Mouse (Mus musculus): Measurements from ENCODE around the gene Slc10a7. TPM values are rescaled to one million over a fixed set of nuclear protein-coding genes. Genes with fewer than 3 reads are reported as not detected.

The Slc10a7 gene
- polyA plus RNA-seq, 1 experiment: 3.5 TPM

DNA sequence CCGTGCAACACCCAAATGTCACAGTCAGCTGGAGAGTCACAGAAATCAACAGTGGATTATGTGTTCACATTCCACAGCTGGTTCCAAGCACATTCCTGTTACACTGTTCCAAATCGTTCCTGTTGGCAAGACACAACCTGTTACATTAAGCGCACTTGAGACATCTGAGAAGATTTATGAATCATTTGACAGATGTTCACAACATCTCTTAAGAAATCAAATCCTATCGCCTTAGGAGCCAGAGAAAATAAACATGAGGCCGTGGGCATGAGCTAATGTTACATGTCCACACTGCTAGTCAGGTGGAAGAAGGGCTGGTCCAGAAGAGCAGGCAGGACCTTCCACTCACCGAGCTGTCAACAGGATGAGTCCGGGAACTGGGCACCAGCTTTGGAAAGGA lies 223.3 kb downstream of the Slc10a7 start:
- Histone ChIP-seq H3ac (ENCODE audit: control insufficient read depth, insufficient read length) (no peak overlapping the region), H3K36me3 (ENCODE audit: control insufficient read depth, insufficient read depth) (no peaks in the 10 kb centered on the region), H3K79me2 (ENCODE audit: control insufficient read depth, insufficient read depth) (no peaks in the 10 kb centered on the region), H3K4me2 (ENCODE audit: low read depth) (no peak overlapping the region), H3K4me3 (no peak overlapping the region), H3K27me3 (ENCODE audit: control insufficient read depth, insufficient read depth, insufficient read length) (no peaks in the 10 kb centered on the region)
- TF ChIP-seq TCF3 (IDR thresholded peaks at IDR 0.05; ENCODE audit: insufficient read length, low read depth): no peak
- TF ChIP-seq POLR2AphosphoS2 (IDR thresholded peaks at IDR 0.05; ENCODE audit: insufficient read length, low read depth): no peak
- TF ChIP-seq REST (IDR thresholded peaks at IDR 0.05; ENCODE audit: insufficient read depth, insufficient read length): no peak
- TF ChIP-seq MYOD1 (IDR thresholded peaks at IDR 0.05; ENCODE audit: control insufficient read depth in 1 of 3, insufficient read length in 2 of 3, low read depth in 2 of 3): no peak
- TF ChIP-seq MAX (IDR thresholded peaks at IDR 0.05; ENCODE audit: low read depth): no peak
- TF ChIP-seq TCF12 (IDR thresholded peaks at IDR 0.05; ENCODE audit: insufficient read depth, poor library complexity, severe bottlenecking): no peak
- no peak for TF ChIP-seq MYOG (IDR thresholded peaks at IDR 0.05; ENCODE audit: control insufficient read depth in 1 of 3, insufficient read depth in 1 of 3, insufficient read length in 2 of 3, low read depth in 2 of 3)
- TF ChIP-seq POLR2A (IDR thresholded peaks at IDR 0.05; ENCODE audit: insufficient read length, low read depth): no peak
- no peak for TF ChIP-seq USF1 (IDR thresholded peaks at IDR 0.05; ENCODE audit: low read depth)
- TF ChIP-seq E2F4 (IDR thresholded peaks at IDR 0.05; ENCODE audit: insufficient read depth): no peak
- no peak for TF ChIP-seq SRF (IDR thresholded peaks at IDR 0.05; ENCODE audit: control insufficient read depth, insufficient read length, low read depth)
- no peak for TF ChIP-seq CEBPB (IDR thresholded peaks at IDR 0.05; ENCODE audit: insufficient read depth, poor library complexity, severe bottlenecking)

DNA sequence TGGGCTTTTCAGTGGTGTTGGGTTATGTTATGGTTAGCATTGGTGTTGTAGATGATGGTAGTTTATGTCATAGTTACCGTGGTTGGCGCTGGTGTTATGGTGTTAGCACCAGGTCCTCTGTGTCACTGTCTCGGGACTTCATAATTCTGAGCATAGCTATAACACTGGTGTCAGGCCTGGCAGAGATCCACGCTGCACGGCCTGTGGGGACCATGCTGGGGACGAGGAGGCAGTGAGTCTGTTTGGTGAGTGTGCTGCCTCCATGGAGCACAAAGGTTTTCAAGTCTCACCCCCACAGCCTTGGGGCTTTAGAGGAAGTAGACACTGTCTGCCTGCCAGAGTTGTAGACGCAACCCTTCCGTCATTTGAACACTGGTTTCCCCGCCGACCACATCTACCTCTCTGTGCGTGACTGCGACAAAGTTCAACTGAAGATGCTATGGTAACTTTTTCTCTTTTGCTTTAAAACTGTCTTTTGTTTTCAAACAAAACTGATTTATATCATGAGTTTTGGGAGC lies 223.9 kb downstream of the Slc10a7 start:
- Histone ChIP-seq H3K36me3 (ENCODE audit: control insufficient read depth, insufficient read depth) (no peaks in the 10 kb centered on the region), H3K4me2 (ENCODE audit: low read depth) (no peak overlapping the region), H3K79me2 (ENCODE audit: control insufficient read depth, insufficient read depth) (no peaks in the 10 kb centered on the region), H3ac (ENCODE audit: control insufficient read depth, insufficient read length) (no peak overlapping the region), H3K27me3 (ENCODE audit: control insufficient read depth, insufficient read depth, insufficient read length) (no peaks in the 10 kb centered on the region), H3K4me3 (no peak overlapping the region)
- TF ChIP-seq E2F4 (IDR thresholded peaks at IDR 0.05; ENCODE audit: insufficient read depth) (no peak), USF1 (IDR thresholded peaks at IDR 0.05; ENCODE audit: low read depth) (no peak), MAX (IDR thresholded peaks at IDR 0.05; ENCODE audit: low read depth) (no peak), POLR2AphosphoS2 (IDR thresholded peaks at IDR 0.05; ENCODE audit: insufficient read length, low read depth) (no peak), POLR2A (IDR thresholded peaks at IDR 0.05; ENCODE audit: insufficient read length, low read depth) (no peak), TCF12 (IDR thresholded peaks at IDR 0.05; ENCODE audit: insufficient read depth, poor library complexity, severe bottlenecking) (no peak), SRF (IDR thresholded peaks at IDR 0.05; ENCODE audit: control insufficient read depth, insufficient read length, low read depth) (no peak), MYOD1 (IDR thresholded peaks at IDR 0.05; ENCODE audit: control insufficient read depth in 1 of 3, insufficient read length in 2 of 3, low read depth in 2 of 3) (no peak), MYOG (IDR thresholded peaks at IDR 0.05; ENCODE audit: control insufficient read depth in 1 of 3, insufficient read depth in 1 of 3, insufficient read length in 2 of 3, low read depth in 2 of 3) (no peak), TCF3 (IDR thresholded peaks at IDR 0.05; ENCODE audit: insufficient read length, low read depth) (no peak), REST (IDR thresholded peaks at IDR 0.05; ENCODE audit: insufficient read depth, insufficient read length) (no peak)

DNA sequence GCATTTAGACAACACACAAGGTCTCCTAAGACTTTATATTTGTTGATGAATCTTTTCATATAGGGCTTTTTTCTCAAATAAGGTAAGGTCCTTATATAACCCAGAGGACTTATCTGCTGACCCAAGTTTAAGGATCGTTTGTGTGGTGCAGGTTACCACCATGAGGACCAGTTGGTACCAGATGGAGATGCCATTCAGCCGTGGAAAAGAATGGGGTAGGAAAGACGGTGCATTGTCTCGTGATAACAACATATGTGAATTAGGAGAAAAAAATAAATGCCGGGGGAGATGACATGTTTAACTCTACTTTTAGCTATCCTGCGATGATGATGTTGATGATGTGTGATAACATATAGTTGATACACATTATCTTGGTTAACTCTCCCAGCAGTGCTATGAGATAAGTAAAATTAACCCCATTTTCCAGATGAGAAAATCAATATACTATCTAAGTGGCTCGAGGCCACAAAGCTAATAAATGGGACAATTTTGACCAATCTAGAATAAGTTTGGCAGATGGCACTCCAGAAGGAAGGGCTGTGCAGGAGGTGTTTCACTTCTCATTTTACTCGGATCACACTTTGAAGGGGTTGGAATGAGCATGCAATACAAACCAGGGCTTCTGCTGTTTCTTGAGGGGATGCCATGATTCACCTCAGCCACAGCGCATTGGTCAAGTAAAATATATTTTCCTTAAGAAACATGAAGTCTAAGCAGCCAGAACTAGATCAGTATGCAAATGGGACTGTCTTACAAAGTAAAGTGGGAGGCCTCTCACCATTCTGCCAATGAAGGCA lies 225.8 kb downstream of the Slc10a7 start:
- Histone ChIP-seq H3K27me3 (ENCODE audit: control insufficient read depth, insufficient read depth, insufficient read length) (no peaks in the 10 kb centered on the region), H3K36me3 (ENCODE audit: control insufficient read depth, insufficient read depth) (no peaks in the 10 kb centered on the region), H3ac (ENCODE audit: control insufficient read depth, insufficient read length) (no peak overlapping the region), H3K4me2 (ENCODE audit: low read depth) (no peak overlapping the region), H3K4me3 (no peak overlapping the region), H3K79me2 (ENCODE audit: control insufficient read depth, insufficient read depth) (no peaks in the 10 kb centered on the region)
- TF ChIP-seq MAX (IDR thresholded peaks at IDR 0.05; ENCODE audit: low read depth) (no peak), POLR2AphosphoS2 (IDR thresholded peaks at IDR 0.05; ENCODE audit: insufficient read length, low read depth) (no peak), E2F4 (IDR thresholded peaks at IDR 0.05; ENCODE audit: insufficient read depth) (no peak), TCF12 (IDR thresholded peaks at IDR 0.05; ENCODE audit: insufficient read depth, poor library complexity, severe bottlenecking) (no peak), TCF3 (IDR thresholded peaks at IDR 0.05; ENCODE audit: insufficient read length, low read depth) (no peak), CEBPB (IDR thresholded peaks at IDR 0.05; ENCODE audit: insufficient read depth, poor library complexity, severe bottlenecking) (no peak), SRF (IDR thresholded peaks at IDR 0.05; ENCODE audit: control insufficient read depth, insufficient read length, low read depth) (no peak), MYOD1 (IDR thresholded peaks at IDR 0.05; ENCODE audit: control insufficient read depth in 1 of 3, insufficient read length in 2 of 3, low read depth in 2 of 3) (no peak), REST (IDR thresholded peaks at IDR 0.05; ENCODE audit: insufficient read depth, insufficient read length) (no peak), MYOG (IDR thresholded peaks at IDR 0.05; ENCODE audit: control insufficient read depth in 1 of 3, insufficient read depth in 1 of 3, insufficient read length in 2 of 3, low read depth in 2 of 3) (no peak), USF1 (IDR thresholded peaks at IDR 0.05; ENCODE audit: low read depth) (no peak)

DNA sequence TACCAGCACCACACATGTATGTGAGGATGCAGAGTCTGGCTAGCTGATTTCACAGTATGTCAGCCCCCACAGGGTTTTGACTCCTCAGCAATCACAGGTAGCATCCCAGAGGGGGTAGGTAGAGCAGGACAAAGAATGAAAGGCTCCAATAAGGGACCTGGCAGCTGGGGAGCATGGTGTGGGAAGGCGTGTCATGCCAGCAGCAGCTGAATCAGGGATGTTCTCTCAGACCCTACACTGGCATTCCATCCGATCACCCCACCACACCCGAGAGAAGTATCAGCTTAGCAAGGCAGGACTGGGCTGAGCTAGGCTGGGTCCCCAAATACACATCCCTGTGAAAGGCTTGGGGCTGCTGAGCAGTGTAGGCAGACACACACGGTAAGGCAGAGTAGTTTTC lies 229.2 kb downstream of the Slc10a7 start:
- Histone ChIP-seq H3K79me2 (ENCODE audit: control insufficient read depth, insufficient read depth) (no peaks in the 10 kb centered on the region), H3K36me3 (ENCODE audit: control insufficient read depth, insufficient read depth) (no peaks in the 10 kb centered on the region), H3K27me3 (ENCODE audit: control insufficient read depth, insufficient read depth, insufficient read length) (no peaks in the 10 kb centered on the region), H3K4me3 (no peak overlapping the region), H3ac (ENCODE audit: control insufficient read depth, insufficient read length) (no peak overlapping the region), H3K4me2 (ENCODE audit: low read depth) (no peak overlapping the region)
- TF ChIP-seq MYOG (IDR thresholded peaks at IDR 0.05; ENCODE audit: control insufficient read depth in 1 of 3, insufficient read depth in 1 of 3, insufficient read length in 2 of 3, low read depth in 2 of 3) (peak in 2 of 3 experiments; percentile 53 to 59), MAX (IDR thresholded peaks at IDR 0.05; ENCODE audit: low read depth) (no peak), CEBPB (IDR thresholded peaks at IDR 0.05; ENCODE audit: insufficient read depth, poor library complexity, severe bottlenecking) (no peak), MYOD1 (IDR thresholded peaks at IDR 0.05; ENCODE audit: control insufficient read depth in 1 of 3, insufficient read length in 2 of 3, low read depth in 2 of 3) (peak in 2 of 3 experiments; percentile 14 to 66)

Measured in myocyte (in vitro differentiated cells).